Mouse (Mus musculus) ovary, postnatal 10 days (tissue): Measurements from ENCODE around the gene Gm45062.
"Not testable (repeated sequence)": the region's sequence is repeated elsewhere in the genome, so short reads cannot be mapped to it uniquely, and the experiment has no call there.

ENCODE experiments used
- DNase-seq: peaks from one replicate; pipeline ENCODE4 v3.0.0; 2022; ENCODE audit warnings: low spot score

Gm45062 gene

DNA sequence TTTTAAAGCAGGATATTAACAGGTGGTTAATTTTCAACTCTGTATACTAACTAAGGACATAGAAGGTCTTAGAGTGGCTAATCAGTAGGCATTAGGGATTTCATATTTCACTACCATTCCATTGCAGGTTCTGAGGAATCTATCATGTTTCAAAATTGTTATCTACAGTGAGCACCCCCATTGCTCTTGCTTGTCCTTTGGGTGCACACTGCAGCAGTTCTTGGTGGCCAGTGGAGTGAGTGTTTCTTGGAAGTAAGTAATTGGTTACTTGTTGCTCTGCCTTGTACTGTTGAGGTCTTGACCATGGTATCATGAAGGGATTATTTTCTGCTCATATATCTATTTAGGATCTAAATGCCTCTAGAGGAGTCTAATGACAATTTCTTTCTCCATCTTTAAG lies 57.0 kb downstream of the Gm45062 start:
- no peak for DNase-seq

DNA sequence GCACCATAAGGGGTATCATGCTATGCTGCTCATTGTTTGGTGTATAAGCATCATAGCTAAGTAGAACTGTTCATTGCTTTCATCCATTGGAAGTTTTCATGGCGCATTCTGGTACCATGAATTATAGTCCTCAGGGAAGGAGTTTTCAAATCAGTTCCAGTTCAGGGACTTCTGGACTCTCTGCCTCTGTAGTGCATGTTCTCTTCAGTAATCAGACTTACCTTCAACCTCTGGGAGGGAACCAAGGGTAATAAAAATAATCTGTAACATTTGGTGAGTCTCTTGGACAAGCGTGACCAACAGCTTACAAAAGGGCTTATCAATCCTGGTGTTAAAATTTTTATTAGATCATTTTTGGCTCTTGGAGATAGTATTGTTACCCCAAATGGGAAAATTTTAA lies 60.3 kb downstream of the Gm45062 start:
- no peak for DNase-seq

DNA sequence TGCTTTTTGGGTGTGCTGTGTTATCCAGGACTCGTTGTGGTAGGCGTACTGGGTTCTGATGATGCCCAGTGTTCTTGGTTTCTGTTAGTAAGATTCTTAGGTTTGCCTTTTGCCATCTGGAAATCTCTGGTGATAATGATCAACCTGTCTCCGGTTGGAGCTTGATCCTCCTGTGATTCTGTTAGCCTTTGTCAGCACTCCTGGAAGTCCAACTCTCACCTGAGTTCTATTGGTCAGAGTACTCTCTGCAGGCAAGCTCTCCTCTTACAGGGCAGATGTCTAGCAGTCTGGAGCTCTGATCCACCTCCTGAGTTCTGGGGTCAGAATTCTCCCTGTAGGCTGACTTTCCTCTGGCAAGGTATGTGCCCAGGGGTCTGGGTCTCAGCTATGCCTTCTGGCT lies 72.2 kb downstream of the Gm45062 start:
- DNase-seq: not testable (repeated sequence)

DNA sequence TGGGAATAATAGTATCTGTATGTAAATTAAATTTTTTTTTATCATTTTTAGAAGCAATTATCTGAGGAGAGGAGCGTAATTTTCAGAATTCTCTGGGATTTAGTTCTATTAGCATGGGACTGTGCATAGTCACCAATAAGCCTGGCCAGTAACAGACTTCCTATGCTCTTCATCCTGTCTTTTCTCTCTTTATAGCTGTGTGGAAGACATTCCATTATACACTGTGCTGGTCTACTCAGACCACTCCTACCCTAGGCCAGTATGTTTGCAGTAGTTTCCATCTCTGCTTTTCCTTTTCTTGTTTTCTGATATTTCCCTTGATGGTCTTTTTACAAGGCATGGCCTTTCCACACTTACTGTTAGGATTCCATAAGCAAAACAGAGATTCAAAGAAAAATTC lies 74.1 kb downstream of the Gm45062 start:
- DNase-seq: no peak

DNA sequence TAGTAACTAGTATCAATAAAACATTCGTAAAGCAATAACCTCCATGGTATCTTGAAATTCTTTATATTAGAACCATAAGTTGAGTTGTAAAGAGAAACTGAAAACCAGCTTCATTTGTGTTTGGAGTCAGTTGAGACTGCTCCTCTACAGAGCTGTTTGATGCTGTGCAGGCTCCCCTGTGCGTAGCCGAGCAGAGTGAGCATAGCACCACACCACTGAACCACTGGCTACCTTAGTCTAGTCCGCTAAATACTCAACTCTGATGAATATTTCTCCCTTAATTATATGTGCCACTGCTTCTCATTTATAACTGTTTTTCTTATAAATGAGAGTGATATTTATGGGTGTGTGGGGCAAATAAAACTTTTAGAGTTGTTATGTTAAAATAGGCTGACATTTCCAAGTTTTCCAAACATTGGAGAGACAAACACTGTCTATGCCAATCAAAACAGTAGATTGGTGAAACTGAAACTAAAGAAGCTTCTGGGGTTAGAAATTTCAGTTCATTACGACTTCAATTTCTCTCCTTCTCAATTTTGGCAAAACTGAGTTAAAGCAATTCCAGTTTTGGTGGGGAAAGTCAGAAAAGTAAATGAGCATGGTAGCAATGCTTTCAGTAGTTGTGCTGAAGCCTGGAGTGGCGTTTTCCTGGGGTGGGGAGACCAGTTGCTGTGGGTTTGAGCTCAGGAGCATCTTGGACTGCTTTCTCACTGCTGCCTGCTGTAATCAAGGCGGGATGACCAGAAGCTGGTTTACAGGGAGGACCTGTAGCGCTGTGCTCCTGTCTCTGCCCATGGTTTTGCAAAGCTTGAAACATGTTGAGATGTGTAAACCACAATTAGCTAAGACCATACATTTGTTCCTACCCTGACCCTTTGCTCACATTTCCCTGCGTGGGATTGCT lies 77.5 kb downstream of the Gm45062 start:
- no peak for DNase-seq

DNA sequence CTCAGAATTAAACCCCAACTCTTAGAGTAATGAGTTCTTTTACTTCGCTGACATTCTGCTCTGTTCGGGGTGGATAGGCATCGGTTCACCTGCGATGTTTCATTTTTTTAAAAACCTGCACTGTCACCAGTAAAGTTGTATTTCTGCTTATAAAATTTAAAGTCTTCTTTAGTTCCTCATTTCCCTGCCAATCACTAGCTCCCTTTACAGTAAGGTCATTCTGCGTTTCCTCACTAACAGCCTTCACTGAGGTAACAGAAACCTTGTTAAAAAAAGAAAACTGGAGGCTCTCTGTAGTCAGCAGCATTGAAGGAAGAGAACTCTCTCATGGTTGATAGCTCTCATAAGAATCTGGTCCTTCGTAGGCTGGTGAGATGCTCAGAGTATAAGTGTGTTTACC lies 80.2 kb downstream of the Gm45062 start:
- DNase-seq: no peak

DNA sequence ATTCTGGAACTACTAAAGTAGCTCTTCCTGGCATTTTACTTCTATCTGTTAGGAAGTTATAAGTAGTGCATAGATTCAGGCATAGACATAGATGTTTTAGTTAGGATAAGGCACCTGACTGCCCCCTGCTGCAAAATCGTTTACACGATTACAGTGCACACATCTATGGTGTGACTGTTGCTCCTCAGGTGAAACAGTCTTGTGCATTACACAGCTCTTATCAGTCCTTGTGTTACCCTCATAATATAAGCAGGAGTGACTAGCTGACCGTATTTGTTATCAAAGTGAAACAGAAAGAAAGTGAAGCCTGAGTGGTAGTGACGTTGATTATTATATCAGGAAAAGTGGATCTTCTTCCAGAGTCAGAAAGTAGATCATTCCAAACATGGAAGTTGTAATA lies 84.0 kb downstream of the Gm45062 start:
- no peak for DNase-seq

DNA sequence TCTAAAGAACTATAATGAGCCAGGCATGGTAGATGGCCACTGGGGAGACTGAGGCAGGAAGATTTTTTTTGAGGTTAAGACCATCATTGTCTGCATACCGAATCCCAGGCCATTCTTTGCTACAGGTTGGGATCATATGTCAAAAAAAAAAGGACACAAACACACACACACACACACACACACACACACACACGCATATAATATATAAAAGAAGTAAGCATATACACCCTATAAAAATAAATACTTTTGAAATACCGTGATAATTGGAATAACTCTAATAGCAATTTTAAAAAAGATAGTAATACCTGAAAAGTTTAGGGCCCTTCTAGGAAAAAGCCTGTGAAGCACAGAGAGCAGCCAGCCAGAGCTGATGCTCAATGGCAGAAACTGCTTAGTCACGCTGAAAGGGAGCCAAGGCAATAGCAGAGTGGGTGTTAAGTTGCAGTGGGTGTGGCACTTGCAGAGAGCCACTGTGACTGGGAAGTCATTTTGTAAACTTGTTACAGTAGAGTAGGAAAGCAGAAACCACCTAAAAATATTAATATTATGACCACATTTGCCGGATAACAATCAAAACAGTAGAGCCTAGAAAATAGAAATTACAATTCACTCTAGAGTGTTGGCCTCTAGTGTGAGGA lies 86.1 kb downstream of the Gm45062 start:
- DNase-seq: no peak

DNA sequence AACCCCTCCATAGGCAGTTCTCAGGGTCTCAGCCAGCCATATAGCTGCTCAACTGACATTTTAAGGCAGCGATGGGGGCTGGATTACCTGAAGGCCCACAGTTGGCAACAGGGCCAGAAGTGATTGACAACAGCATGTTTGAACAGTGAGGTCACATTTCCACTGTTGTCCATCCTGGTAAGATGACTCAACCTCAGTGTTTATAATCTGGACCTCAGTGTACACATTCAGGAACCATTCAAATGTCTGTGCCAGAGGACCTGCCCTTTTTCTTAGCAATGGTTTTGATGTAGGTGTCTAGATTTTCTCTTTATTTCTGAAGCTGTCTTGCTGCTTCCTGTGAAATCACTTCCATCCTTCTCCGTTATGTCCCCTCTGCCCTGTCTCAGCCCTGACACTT lies 87.9 kb downstream of the Gm45062 start:
- no peak for DNase-seq

DNA sequence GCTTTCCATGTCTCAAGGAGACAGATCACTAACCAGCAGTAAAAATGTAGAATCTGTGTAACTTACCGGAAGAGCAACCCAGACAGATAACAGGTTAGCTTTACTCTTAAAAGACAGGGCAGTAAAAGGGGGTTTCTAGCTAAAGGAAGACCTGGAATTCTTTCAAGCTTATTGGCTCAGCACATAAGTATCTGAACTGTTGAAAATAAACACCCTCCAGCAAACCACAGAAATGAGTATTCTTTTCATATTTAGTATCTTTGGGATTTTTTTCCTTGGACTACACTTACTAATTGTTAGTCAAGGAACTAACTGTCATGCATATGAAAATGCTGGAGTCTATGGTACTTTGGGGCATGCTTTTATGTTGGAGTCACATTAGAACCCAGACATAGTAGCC lies 89.1 kb downstream of the Gm45062 start:
- no peak for DNase-seq

DNA sequence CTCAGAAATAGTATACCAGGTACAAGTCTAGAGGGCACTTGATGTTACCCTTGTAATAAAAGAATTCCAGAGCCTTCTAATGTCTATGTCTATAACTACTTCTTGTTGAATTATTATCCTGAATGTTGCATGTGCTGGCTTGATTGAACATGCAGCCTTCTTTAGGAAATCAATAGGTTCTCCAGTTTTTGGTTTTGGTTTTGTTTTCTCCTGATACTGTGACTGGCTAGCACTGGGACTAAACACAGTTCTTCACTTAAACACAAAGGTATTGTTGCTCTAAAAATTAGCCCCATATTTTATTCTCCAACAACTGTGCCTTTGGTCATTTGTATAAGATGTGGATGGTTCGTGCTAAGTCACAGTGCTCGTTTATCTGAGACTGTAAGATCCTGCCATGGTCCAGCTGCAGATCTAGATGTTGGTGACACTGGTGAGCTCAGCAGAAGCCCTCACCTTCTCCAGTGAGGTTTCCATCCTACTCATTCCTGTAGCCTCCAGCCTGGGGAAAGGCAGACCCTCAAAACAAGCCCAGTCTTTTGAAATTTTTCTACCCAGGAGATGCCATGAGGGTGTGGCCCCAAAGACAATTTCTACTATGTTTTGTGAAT lies 89.9 kb downstream of the Gm45062 start:
- no peak for DNase-seq

DNA sequence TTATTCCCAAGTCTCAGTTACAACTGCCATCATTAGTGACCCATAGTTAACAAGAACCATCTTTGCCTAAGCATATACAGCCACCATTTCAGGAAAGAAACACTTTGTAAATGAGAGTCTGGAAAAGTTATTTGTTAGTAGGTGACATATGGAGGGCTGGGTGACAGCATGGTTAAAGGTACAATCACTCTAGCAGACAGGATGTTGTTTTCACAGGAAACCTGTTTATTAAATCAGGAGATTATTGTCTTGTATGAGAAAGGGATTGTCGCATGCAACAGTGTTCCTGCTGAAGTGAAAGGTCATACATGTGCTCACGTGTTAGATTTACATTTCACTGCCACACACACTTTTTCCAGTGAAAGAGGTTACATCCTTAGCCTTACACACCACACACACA lies 92.3 kb downstream of the Gm45062 start:
- DNase-seq: no peak

DNA sequence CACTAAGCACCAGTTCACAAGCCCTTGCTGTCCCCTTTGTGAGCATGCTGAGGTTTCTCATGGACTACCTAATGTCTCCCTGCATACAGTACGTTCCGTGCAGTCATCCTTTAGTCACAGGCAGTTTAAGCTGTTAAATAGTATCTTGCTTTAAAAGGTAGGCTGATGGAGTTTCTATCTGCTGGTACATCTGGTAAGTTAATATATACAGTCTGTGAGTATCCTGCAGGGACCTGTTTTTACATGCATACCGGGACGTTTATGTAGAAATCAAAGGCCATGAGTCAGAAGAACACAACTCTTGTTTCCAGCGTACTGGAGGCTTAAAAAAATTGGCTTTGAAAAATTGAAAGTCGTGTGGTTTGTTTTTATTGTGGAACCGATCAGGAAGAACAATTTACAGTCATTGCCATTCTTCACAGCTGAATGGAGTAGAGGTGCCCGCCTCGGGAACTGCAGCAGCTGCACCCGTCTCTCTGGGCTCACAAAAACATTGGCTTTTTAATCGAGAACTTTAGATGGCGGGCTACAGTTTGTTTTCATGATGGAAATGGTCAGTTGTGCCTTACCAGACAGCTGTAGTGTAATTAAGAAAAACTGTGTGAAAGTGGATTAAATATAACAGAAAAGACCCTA lies 93.4 kb downstream of the Gm45062 start:
- no peak for DNase-seq

DNA sequence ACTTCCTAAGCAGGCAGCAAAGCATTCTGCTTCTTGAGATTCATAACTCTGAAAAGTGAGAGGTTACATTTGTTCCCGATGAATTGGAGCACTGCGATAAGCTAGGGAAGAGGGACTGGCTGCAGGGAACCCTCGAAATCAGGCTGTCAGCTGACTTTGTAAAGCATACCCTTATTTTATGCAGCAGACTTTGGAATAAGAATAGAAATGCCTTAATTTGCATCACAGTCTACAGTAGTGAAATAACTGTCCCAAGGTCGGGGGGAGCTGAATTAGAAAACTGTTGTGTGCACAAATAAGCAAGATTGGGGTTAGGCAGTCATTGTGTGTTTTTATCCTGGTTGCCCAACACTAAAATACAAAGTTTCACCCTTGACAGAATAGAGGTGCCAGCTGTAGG lies 94.2 kb downstream of the Gm45062 start:
- no peak for DNase-seq

DNA sequence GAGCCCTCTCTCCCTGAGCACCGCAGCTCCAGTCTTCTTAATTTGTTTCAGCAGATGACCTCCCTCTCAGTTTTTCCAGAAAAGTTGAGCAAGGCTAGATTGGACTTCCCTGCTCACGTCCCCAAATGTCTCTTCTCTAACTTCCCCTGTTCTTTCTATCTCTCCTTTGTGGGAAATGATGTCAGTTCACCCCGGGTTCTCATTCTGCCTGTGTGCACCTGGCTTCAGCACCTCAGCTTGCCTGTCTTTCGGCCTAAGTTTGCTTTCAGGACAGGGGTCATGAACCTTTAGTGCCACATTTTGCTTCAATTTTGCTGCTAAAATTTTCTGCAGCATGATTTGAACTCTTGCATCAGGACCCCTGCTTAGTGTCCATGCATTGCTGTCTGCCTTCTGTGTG lies 95.6 kb downstream of the Gm45062 start:
- DNase-seq: no peak

DNA sequence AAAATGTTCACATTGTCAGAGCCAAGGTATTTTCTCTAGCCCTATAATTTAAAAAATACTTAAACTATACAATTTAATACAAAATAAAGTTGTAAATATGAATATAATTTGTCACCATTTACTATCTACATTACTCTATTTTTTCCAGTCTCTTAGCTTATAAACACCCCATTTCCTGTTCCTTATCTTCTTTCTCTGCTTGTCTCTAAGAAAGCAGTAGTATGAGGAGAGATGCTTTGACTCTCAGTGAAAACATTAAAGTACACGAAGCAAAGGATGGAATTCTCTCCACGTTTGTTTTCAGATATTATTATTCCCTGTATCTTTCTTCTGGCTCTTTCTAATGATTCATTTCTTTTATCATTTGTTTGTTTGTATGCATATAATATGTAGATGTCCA lies 99.0 kb downstream of the Gm45062 start:
- DNase-seq: no peak

DNA sequence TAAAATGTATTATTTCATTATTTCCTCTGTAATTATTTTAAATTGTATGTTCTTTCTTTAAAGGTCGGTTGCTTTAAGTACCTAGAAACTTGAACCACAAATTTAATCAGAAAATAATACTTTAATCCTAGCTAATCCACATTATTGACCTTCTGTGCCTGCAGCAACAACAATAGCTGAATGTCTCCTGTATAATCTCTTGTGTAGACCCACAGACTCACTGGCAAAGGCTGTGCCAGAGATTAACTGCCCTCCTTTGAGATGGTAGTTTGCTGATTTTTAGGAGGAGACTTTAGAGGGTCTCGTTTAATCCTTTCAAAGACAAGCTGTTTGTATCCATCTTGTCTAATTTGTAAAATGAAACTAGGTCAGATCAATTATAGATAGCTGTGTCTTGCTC lies 99.5 kb downstream of the Gm45062 start:
- no peak for DNase-seq

DNA sequence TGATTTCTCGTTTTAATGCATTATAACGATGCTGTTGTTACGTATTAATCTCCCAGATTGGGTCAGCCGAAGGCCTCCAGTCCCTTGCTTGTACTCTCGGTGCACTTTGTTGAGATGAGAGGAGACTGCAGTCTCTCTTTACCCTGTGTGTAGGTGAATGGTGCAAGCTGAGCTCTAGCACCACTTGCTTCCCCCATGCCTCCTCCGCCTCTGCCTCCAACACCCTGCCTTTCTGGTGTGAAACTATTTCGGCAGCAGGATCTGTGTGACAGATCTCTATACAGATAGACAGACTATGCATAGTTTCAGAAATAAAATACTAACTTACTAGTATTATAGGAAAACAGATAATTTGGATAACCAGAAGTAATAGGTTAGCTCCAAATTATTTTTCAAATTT lies 101.6 kb downstream of the Gm45062 start:
- no peak for DNase-seq

DNA sequence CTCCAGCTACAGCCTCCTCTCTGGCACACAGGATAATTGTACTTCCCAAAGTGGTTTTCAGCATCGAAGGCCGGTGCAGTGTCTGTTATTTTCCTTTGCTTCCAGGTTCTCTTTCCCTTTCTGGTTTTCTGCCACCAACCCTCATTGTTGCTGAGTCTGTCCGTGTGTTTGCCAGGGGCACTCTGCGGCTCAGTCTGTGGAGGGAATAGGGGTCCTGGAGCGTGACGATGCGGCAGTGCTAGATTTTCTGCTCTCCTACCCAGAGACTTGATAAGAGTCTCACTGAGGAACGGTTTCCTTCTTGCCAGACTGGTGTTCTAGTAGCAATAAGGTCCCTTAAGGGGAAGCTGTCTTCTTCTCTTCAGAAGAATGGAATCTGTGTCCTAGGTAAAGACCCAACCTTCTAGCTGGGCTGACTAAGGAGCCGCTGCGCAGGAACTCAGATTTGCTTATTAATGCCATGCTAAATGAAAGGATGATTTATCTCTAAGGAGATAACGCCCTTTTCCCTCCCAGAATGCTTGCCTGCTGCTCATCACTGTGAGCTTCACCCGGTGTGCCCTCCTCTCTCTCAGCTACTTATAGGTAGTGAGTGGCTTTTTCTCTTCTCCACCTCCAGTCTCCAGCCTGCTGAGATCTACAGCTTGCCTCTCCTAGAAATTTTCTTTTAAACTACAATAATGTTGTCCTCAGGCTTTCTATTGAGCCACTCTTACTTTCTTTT lies 104.9 kb downstream of the Gm45062 start:
- no peak for DNase-seq

DNA sequence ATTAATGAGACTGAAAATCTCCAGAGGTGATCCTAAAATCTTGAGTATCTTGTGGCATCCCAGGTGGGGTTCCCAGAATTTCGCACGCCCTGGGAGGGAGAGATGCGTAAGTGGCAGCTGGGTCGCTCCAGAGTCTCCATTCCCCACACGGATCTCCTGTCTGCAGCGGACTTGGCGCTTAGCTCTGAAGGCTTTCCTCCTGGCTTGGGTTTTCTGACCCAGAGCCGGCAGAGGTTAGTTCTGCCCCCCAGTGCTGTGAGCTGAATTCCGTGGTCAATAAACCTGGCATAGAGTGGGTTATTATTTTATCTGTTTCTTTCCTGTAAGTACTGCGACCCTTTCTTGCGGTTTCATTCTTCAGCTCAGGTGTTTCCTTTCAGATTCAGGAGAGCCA lies 105.5 kb downstream of the Gm45062 start:
- no peak for DNase-seq

DNA sequence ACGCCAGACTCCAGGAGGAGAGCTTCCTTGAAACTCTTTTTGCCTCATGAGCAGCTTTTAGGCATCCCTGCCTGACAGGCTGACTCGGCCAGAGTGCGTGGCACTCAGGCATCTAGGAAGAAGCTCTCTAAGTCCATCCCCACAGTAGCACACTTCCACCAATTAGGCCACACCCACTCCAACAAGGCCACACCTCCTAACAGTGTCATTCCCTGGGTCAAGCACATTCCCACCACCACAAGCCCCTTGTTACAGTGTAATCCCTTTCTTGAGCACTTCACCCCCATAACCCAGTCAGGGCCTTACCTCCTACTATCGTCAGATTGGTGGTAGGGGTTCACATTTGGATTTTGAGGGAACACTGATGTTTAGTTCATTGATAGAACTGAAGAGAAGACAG lies 108.4 kb downstream of the Gm45062 start:
- DNase-seq: no peak

DNA sequence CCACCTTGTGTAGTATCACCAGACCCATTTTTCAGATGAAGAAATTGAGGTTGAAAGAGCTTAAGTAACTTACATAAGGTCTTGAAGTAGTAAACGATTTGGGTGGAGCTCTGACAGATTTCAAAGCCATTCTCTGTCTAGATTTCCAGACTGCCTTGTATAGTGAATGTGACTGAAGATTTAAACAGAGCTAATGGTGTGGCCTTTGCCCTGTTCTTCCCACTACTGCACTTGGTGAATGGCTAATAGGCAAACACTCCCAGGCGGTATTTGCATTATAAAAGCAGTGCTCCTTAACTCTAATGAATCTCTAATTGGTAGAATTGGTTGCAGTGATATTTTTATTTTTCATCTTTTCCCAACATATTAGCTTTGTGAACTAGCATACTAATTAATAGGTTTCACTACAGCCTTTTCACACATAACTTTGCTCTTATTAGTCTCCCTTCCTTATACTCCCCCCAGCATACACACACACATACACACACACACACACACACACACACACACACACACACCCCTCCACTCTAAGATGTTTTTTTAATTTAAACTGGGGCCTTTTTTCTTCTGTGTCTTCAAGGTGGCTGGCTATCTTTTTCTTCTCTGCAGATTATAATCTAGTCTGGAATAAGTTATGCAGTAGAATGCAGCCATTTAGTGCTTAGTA lies 109.1 kb downstream of the Gm45062 start:
- no peak for DNase-seq
